Mouse (Mus musculus) heart, embryonic 12.5 days (tissue): ENCODE data around the gene Megf8. TPM values are rescaled to one million over a fixed set of nuclear protein-coding genes. Genes with fewer than 3 reads are reported as not detected.

Experiments
- ATAC-seq: fragments of 200-750 bp; cut with Nextera tagmentation; 2 replicates; pipeline ENCODE4 v1.8.0; 2017; ENCODE audit warnings: moderate TSS enrichment, moderate library complexity; ENCODE audit not compliant: insufficient number of reproducible peaks, low FRiP score
- H3K27ac ChIP-seq: fragments of 300-500 bp; sonication (generic); 2 replicates; pipeline ENCODE4 v1.5.1; 2016; ENCODE audit warnings: mild to moderate bottlenecking, moderate library complexity; ENCODE audit not compliant: poor library complexity, severe bottlenecking
- H3K27me3 ChIP-seq: fragments of 300-500 bp; sonication (generic); replicated peaks from 2 replicates; pipeline ENCODE4 v1.6.1; 2016; ENCODE audit warnings: mild to moderate bottlenecking, moderate library complexity
- H3K36me3 ChIP-seq: fragments of 300-500 bp; sonication (generic); 2 replicates; pipeline ENCODE4 v1.6.1; 2016; ENCODE audit warnings: mild to moderate bottlenecking, moderate library complexity
- H3K4me1 ChIP-seq: fragments of 300-500 bp; sonication (generic); replicated peaks from 2 replicates; pipeline ENCODE4 v1.6.1; 2016; ENCODE audit warnings: mild to moderate bottlenecking
- H3K4me2 ChIP-seq: fragments of 300-500 bp; sonication (generic); 2 replicates; pipeline ENCODE4 v1.6.1; 2016; ENCODE audit warnings: mild to moderate bottlenecking, moderate library complexity
- H3K4me3 ChIP-seq: fragments of 300-500 bp; sonication (generic); 2 replicates; pipeline ENCODE4 v1.5.1; 2016; ENCODE audit warnings: mild to moderate bottlenecking
- H3K9ac ChIP-seq: fragments of 300-500 bp; sonication (generic); 2 replicates; pipeline ENCODE4 v1.6.1; 2016; ENCODE audit warnings: mild to moderate bottlenecking, moderate library complexity
- H3K9me3 ChIP-seq: fragments of 300-500 bp; sonication (generic); replicated peaks from 2 replicates; pipeline ENCODE4 v1.6.1; 2016; ENCODE audit warnings: mild to moderate bottlenecking, moderate library complexity
- WGBS: fragments of 180-500 bp; shearing (Covaris S2); methylation state at CpG from one replicate; pipeline ENCODE4 v1.1.7; 2016; 5-methylcytosine and 5-hydroxymethylcytosine counted together
- polyA plus RNA-seq: library from polyadenylated mRNA; unstranded; fragments of >200 nt; fragmentation: Nextera tagmentation; extraction: Ambion mirVana; gene quantifications from 2 replicates; pipeline ENCODE4 v1.2.1, GENCODE M21; 2016

The Megf8 gene
- polyA plus RNA-seq, 1 experiment from 2014 or later = 10.3 TPM

DNA sequence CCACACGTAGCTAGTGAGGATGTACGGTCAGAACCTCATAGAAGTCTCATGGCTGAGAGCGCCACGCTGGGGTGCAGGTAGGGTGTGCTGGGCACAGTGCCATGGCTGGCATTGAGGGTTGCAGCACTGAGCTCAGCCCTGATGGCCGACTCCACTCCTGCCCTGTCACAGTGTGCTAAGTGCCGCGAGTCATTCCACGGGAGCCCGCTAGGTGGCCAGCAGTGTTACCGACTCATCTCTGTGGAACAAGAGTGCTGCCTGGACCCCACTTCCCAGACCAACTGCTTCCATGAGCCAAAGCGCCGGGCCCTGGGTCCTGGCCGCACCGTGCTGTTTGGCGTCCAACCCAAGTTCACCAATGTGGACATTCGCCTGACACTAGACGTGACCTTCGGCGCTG lies 46.2 kb downstream of the Megf8 start:
- H3K4me2 ChIP-seq = no peak overlapping the region
- H3K27me3 ChIP-seq = peaks cover 38% of the 10 kb centered on the region
- H3K36me3 ChIP-seq = peaks cover 58% of the 10 kb centered on the region
- no peak overlapping the region for H3K9ac ChIP-seq
- no peak overlapping the region for H3K27ac ChIP-seq
- no peak overlapping the region for H3K4me3 ChIP-seq
- peaks cover 11% of the 10 kb centered on the region for H3K4me1 ChIP-seq
- no peaks in the 10 kb centered on the region for H3K9me3 ChIP-seq
- no peak for ATAC-seq
- WGBS = 83% methylated on average over 19 of the region's 19 CpGs

DNA sequence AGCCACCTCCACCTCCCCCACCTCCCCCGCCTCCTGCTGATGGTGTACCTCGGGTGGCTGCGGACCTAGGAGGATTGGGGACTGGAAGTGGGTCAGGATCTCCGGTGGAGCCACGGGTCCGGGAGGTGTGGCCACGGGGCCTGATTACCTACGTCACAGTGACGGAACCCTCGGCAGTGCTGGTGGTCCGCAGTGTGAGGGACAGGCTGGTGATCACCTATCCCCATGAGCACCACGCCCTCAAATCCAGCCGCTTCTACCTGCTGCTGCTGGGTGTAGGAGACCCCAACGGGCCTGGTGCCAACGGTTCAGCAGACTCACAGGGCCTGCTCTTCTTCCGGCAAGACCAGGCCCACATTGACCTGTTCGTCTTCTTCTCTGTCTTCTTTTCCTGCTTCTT lies 46.7 kb downstream of the Megf8 start:
- H3K36me3 ChIP-seq = peaks cover 54% of the 10 kb centered on the region
- peaks cover 43% of the 10 kb centered on the region for H3K27me3 ChIP-seq
- no peak overlapping the region for H3K9ac ChIP-seq
- no peak overlapping the region for H3K4me3 ChIP-seq
- ATAC-seq = no peak
- H3K27ac ChIP-seq = no peak overlapping the region
- H3K9me3 ChIP-seq = no peaks in the 10 kb centered on the region
- WGBS = 88% methylated on average over 17 of the region's 17 CpGs
- no peak overlapping the region for H3K4me2 ChIP-seq
- peaks cover 7% of the 10 kb centered on the region for H3K4me1 ChIP-seq

DNA sequence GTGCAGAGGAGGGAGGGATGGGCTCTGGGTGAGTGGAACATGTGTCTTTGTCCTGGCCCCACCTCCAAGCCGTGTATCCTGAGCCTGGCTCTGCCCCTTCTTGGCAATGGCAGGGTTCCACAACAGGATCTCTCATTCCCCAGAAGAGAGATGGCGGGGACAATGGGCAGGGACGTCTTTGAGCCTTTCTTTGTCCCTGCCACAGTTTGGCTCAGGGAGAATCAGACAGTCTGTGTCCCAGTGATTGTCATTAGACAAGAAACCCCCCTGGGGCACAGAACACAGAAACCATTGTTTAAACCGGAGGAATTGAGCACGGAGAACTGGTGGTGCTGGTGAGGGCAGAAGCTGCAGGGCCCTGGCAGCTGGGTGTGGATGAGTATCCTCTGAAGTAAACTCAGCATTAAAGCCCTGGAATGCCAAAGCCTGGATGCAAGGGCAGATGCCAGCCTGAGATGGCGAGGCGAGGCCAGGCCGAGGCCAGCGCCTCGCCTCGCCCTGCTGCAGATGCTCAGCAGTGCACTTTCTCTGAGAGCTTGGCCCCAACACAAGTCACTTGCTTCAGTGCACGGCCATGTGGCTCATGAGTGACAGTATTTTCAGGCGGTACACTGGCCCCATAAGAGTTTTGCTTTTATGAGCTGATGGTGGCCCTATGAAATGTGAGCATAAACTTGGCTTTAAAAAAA lies 49.1 kb downstream of the Megf8 start:
- no peak for ATAC-seq
- Histone ChIP-seq H3K4me1 (no peaks in the 10 kb centered on the region), H3K4me2 (no peak overlapping the region), H3K36me3 (peaks cover 29% of the 10 kb centered on the region), H3K4me3 (no peak overlapping the region), H3K9ac (no peak overlapping the region), H3K27me3 (peaks cover 66% of the 10 kb centered on the region), H3K9me3 (no peaks in the 10 kb centered on the region), H3K27ac (no peak overlapping the region)
- WGBS = 51% methylated on average over 13 of the region's 13 CpGs

DNA sequence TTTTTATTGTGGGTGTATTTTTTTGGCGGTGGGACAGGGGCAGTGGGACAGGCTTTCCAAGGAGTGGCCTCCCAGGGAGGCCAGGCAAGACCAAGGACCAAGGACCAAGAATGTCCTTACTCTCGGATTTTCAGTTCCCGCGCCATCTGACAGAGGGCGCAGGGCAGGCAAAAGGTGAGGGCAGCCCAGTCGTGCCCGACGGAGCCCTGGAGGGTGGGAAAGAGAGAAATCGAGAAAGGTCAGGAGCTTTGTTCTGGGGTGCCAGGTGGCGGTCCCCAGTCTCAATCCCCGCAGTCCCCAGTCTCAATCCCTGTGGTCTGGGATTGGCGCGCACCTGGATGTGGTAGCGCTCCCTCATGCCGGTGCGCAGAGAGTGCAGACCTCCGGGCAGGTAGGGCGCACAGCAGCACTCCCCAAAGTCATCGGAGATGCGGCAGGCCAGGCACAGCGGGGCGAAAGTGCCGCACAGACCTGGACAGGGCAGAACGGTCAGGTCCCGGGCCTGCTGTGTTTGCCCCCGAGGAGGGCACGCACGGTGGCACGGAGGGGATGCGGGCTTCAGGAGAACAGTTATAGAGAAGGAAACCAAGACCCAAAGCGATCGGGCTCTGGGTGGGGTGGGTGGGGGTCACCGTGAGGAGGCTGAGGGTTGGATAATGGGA lies 50.8 kb downstream of the Megf8 start:
- H3K27ac ChIP-seq = no peak overlapping the region
- no peaks in the 10 kb centered on the region for H3K4me1 ChIP-seq
- H3K36me3 ChIP-seq = peaks cover 21% of the 10 kb centered on the region
- peaks cover 69% of the 10 kb centered on the region for H3K27me3 ChIP-seq
- peak overlapping the region; percentile 11; the same call in 1 of the 2 replicates for H3K4me3 ChIP-seq
- no peak for ATAC-seq
- peak overlapping the region; percentile 42 for H3K4me2 ChIP-seq
- H3K9me3 ChIP-seq = no peaks in the 10 kb centered on the region
- H3K9ac ChIP-seq = no peak overlapping the region
- WGBS = 4% methylated on average over 33 of the region's 33 CpGs

DNA sequence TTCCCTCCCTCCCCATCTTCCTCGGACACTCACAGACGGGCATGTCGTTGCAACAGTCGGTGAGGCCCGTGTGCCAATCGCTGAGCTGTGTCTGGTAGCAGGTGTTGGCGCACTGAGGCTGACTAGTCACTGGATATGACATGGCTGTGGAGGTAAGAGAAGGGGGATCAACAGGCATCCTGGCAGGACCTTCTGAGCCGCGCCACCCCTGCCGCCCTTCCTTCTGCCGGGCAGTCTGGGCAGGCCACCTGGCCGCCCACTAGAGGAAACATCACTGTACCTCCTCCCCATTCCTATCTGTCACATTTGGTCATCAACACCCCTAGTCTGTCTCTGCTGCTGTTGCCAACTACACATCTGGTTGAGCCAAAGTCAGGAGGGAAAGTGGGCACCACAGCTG lies 51.4 kb downstream of the Megf8 start:
- Histone ChIP-seq H3K27me3 (peaks cover 69% of the 10 kb centered on the region), H3K27ac (no peak overlapping the region), H3K9me3 (no peaks in the 10 kb centered on the region), H3K4me3 (no peak overlapping the region), H3K9ac (no peak overlapping the region), H3K4me1 (no peaks in the 10 kb centered on the region), H3K36me3 (peaks cover 15% of the 10 kb centered on the region), H3K4me2 (no peak overlapping the region)
- WGBS = 18% methylated on average over 12 of the region's 12 CpGs
- ATAC-seq = no peak

DNA sequence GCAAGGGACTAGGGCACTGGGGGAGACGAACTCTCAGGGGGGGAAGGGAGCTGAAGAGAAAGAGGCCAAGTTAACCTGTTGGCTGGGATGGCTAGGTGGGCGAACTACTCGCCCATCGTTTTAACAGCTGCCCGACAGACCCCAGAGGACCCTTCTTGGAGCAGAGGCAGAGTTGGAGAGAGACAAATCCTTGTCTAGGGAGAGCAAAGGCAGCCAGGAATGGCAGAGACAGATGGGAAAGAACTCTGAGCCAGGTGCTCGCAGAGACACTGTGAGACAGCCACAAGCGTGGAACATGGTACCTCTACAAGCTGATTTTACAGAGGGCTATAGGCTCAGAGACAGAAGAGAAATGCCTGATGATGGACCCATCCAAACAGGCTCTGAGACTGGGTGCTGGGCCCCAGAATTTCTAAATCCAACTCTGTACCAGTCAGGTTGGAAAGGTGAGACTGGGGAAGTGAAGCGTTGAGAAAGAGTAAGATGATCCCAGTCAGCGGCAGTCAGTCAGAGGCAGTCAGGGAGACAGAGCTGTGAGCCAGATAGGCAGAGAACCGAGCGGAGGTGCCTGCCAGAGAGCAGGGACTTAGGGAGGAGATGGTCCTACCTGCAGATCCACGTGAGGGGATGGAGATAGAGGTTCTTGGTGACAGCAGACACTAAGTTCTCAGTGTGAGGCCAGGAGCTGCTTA lies 52.2 kb downstream of the Megf8 start, which contains the start of gene Cnfn:
TSS of gene Cnfn (minus strand) at position 667 of the 692 bp plus-strand sequence.
- Histone ChIP-seq H3K9ac (no peak within 1 kb of the TSS), H3K9me3 (no peaks in the 10 kb centered on the region), H3K27me3 (peaks cover 69% of the 10 kb centered on the region), H3K36me3 (peaks cover 7% of the 10 kb centered on the region), H3K4me1 (no peaks in the 10 kb centered on the region), H3K4me3 (no peak within 1 kb of the TSS), H3K4me2 (no peak within 1 kb of the TSS), H3K27ac (no peak within 1 kb of the TSS)
- no peak for ATAC-seq
- WGBS = 44% methylated on average over 12 of the region's 12 CpGs

DNA sequence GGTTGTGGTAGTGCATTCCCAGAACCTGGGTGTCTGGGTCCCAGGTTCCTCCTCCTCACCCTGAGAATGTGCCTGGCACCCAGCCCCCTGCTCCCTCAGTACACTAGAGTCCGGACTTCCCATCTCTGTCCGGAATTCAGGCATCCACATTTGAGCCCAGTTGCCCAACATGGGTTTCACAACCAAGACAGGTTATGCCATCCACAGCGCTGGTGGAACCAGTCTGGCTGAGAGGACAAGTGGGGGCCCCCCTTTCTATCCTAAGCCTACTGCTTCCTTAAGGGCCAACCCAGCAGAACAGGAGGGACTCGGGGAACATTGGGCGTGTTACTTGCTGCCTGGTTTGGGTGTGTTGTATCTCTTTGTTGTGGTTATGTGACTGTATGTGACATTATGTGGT lies 55.5 kb downstream of the Megf8 start:
- no peak for ATAC-seq
- 86% methylated on average over 5 of the region's 5 CpGs for WGBS
- peaks cover 13% of the 10 kb centered on the region for H3K4me1 ChIP-seq

DNA sequence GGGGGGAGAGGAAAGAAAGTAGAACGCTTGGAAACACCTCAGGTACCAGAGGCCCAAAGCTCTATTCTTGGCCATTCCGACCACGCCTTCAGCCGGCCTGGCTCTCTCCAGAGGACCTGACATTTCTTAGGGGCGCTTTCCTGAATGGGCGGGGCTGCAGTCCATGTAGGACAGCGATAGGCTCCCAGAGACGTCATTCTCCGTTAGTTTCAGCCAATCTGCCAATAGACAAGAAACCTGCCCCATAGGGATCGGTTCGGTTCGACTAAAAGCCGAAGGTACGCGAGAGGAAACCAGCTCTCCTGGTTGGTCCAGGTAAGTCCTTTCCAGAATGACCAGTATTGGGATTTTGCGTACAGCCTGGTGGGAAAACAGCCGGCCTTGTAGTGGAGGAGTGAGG lies 59.6 kb downstream of the Megf8 start:
- ATAC-seq = peak; percentile 67; the same call in 1 of the 2 replicates
- H3K27me3 ChIP-seq = 0 out of 2 replicates have a peak, but pooled peaks cover 3% of the 10 kb centered on the region
- 0 out of 2 replicates have a peak overlapping the region, but pooled peaks have one; percentile 16 for H3K9ac ChIP-seq
- peak overlapping the region; percentile 66 for H3K4me2 ChIP-seq
- 3% methylated on average over 17 of the region's 17 CpGs for WGBS
- H3K9me3 ChIP-seq = no peaks in the 10 kb centered on the region
- peaks cover 28% of the 10 kb centered on the region for H3K4me1 ChIP-seq
- peaks cover 4% of the 10 kb centered on the region; the same call in 1 of the 2 replicates for H3K36me3 ChIP-seq
- no peak overlapping the region for H3K27ac ChIP-seq
- peak overlapping the region; percentile 48 for H3K4me3 ChIP-seq

More for the DNA sequence above, 55.5 kb downstream of the Megf8 start:
- Histone ChIP-seq H3K27ac (no peak overlapping the region), H3K9ac (no peak overlapping the region), H3K27me3 (peaks cover 38% of the 10 kb centered on the region), H3K9me3 (no peaks in the 10 kb centered on the region), H3K4me3 (no peak overlapping the region), H3K36me3 (no peaks in the 10 kb centered on the region), H3K4me2 (no peak overlapping the region)

DNA sequence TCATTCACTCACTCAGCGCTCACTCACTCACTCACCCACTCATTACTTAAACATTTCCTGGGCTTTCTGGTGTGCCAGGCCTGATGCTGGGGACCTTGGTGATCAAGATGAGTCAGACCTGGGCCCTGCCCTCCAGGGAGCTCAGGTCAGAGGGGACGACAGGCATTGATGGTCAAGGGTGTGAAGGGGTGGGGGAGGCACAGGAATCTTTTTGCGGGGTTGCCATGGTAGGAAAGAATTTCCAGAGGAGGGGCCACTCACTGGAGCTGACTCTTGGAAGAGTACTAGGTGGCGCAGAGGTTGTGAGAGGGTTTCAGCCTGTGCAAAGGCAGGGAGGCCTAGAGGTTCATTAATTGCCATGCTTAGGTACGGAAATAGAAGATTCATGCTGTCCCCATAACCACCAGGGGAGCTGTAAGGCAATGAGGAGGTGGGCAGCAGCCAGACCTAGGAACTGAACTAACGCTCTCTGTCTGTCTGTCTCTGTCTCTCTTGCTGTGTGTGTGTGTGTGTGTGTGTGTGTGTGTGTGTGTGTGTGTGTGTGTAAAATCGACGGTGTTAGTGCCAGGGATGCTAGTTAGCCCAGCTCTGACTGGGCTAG lies 60.2 kb downstream of the Megf8 start:
- Histone ChIP-seq H3K27me3 (0 out of 2 replicates have a peak, but pooled peaks cover 3% of the 10 kb centered on the region), H3K9me3 (no peaks in the 10 kb centered on the region), H3K4me2 (peak overlapping the region; percentile 66), H3K9ac (0 out of 2 replicates have a peak overlapping the region, but pooled peaks have one; percentile 16), H3K27ac (no peak overlapping the region), H3K4me3 (peak overlapping the region; percentile 48), H3K4me1 (peaks cover 28% of the 10 kb centered on the region), H3K36me3 (peaks cover 6% of the 10 kb centered on the region)
- WGBS = 33% methylated on average over 8 of the region's 8 CpGs
- ATAC-seq = no peak

DNA sequence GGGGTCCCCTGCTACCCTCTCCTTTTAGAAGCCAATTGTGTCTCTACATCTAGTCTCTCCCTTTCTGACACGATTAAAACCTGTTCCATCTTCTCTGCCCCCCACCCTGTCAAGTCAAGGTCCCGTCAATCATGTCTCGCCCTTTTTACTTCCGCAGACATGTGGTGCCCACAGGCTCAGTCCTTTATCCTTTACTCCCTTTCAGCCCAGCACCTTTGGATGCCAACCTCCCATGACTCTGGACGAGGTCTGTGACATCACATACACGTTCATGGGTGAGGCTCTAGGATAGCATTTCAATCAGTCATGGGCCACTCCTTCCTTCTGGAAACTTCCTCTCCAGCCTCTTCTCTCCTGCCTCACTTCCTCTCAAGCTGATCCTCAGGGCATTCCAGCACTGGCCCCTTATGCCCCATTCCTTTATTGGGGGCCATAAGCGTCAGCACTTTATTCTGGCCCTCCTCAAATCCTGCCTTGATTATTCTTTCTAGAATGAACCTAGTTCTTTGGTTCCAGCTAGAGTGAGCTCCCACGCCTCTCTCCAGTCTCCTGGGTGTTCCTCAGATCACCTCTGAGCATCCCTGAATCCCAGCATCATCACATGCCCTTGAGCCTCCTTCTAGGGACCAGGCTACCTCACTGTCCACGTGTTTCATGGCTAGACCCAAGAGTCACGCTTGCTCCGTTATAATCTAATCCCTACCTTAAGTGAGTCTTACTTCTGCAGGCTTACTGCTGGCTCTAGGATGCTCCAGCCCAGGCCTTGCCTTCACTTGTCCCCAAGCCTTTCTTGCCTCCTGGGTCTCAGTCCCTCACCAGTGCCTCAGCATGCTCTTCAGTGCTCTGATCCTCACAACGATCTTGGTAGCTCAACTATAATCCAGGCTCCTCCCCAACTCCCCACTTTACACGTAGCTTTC lies 61.5 kb downstream of the Megf8 start:
- Histone ChIP-seq H3K27me3 (no peaks in the 10 kb centered on the region), H3K4me2 (no peak overlapping the region), H3K9ac (no peak overlapping the region), H3K9me3 (no peaks in the 10 kb centered on the region), H3K4me1 (peaks cover 28% of the 10 kb centered on the region), H3K4me3 (no peak overlapping the region), H3K36me3 (peaks cover 15% of the 10 kb centered on the region), H3K27ac (no peak overlapping the region)
- ATAC-seq = no peak
- 79% methylated on average over 13 of the region's 13 CpGs for WGBS
